Mouse (Mus musculus) stomach, postnatal 0 days (tissue): Measurements from ENCODE around the gene Senp6.

Source experiments
- CTCF ChIP-seq: IDR thresholded peaks from 2 replicates; pipeline ENCODE4 v1.5.1; 2016; ENCODE audit warnings: antibody characterized with exemption, low read depth, mild to moderate bottlenecking, moderate library complexity
- EP300 ChIP-seq: optimal IDR thresholded peaks from 2 replicates; pipeline ENCODE3; 2016; ENCODE audit warnings: antibody characterized with exemption

- TF ChIP-seq CTCF (no peak; the same call in 1 of the 2 replicates), EP300 (no peak)
Measured at GRCm38 (mm10) chr9:80066367-80067220, at the start of gene Senp6.
